Mouse (Mus musculus) limb, embryonic 11.5 days (tissue): Measurements from ENCODE around the gene Sh3bgrl3. TPM values are rescaled to one million over a fixed set of nuclear protein-coding genes. Genes with fewer than 3 reads are reported as not detected.

ENCODE experiments used
- polyA plus RNA-seq: library from polyadenylated mRNA; unstranded; fragments of >200 nt; fragmentation: Nextera tagmentation; extraction: Ambion mirVana; gene quantifications from 2 replicates; pipeline ENCODE4 v1.2.1, GENCODE M21; 2014

Sh3bgrl3 gene
- polyA plus RNA-seq, 1 experiment from 2014 or later = 345 TPM

Other genes starting within 250 kb of the Sh3bgrl3 start
- 47.6 and 48.9 TPM in 2 replicates for gene Rps6ka1, start 241.0 kb downstream of the Sh3bgrl3 start, polyA plus RNA-seq
- gene Hmgn2, start 160.1 kb downstream of the Sh3bgrl3 start, polyA plus RNA-seq = 3,322 and 3,460 TPM in 2 replicates
- 41.9 and 43.4 TPM in 2 replicates for gene Dhdds, start 127.9 kb downstream of the Sh3bgrl3 start, polyA plus RNA-seq
- 1.4 and 2.3 TPM in 2 replicates for gene Lin28a, start 109.9 kb downstream of the Sh3bgrl3 start, polyA plus RNA-seq
- not detected in 2 replicates for gene Zfp683, start 75.0 kb downstream of the Sh3bgrl3 start, polyA plus RNA-seq
- 3.7 and 4.4 TPM in 2 replicates for gene Crybg2, start 68.0 kb downstream of the Sh3bgrl3 start, polyA plus RNA-seq
- 5.1 and 6.2 TPM in 2 replicates for gene Cd52, start 33.7 kb downstream of the Sh3bgrl3 start, polyA plus RNA-seq
- 5.7 and 6.0 TPM in 2 replicates for gene Ubxn11, start 26.2 kb downstream of the Sh3bgrl3 start, polyA plus RNA-seq
- gene Cep85, start 58.3 kb upstream of the Sh3bgrl3 start, polyA plus RNA-seq = 26.6 and 33.8 TPM in 2 replicates
- gene Gm7534, start 74.2 kb upstream of the Sh3bgrl3 start, polyA plus RNA-seq = not detected in 2 replicates
- not detected in 2 replicates for gene Catsper4, start 98.6 kb upstream of the Sh3bgrl3 start, polyA plus RNA-seq
- 0.81 and 1.5 TPM in 2 replicates for gene Cnksr1, start 109.6 kb upstream of the Sh3bgrl3 start, polyA plus RNA-seq
- 0.35 and 0.43 TPM in 2 replicates for gene E130218I03Rik, start 114.9 kb upstream of the Sh3bgrl3 start, polyA plus RNA-seq
- 16.2 and 17.1 TPM in 2 replicates for gene Zfp593, start 116.8 kb upstream of the Sh3bgrl3 start, polyA plus RNA-seq
- gene Gm30191, start 118.1 kb upstream of the Sh3bgrl3 start, polyA plus RNA-seq = not detected in 2 replicates
- gene Grrp1, start 125.3 kb upstream of the Sh3bgrl3 start, polyA plus RNA-seq = 5.5 and 7.1 TPM in 2 replicates
- 20.6 and 21.0 TPM in 2 replicates for gene Pdik1l, start 159.1 kb upstream of the Sh3bgrl3 start, polyA plus RNA-seq
- gene Trim63, start 186.3 kb upstream of the Sh3bgrl3 start, polyA plus RNA-seq = 0.51 and 0.55 TPM in 2 replicates
- gene Slc30a2, start 214.4 kb upstream of the Sh3bgrl3 start, polyA plus RNA-seq = not detected in 2 replicates